Mouse (Mus musculus) v-Abl transformed pro-B cells (cell line): ENCODE measurements around the gene Lars2.
"Not testable (repeated sequence)": the region's sequence is repeated elsewhere in the genome, so short reads cannot be mapped to it uniquely, and the experiment has no call there.

Source experiments
- in situ Hi-C, 2 experiments: fragments of 400-800 bp; cut with MboI; formaldehyde crosslinking; loops; one replicate each; pipeline ENCODE4 v1.15.1; 2025; ENCODE audit not compliant: unreplicated experiment in 2 of 2

The Lars2 gene

GRCm38 (mm10) chr9:123388087-123389007 lies 21.6 kb downstream of the Lars2 start:
- in situ Hi-C loops = not testable (repeated sequence)

- in situ Hi-C loops = no loop called here
Measured at GRCm38 (mm10) chr9:123391140-123391849, 24.6 kb downstream of the Lars2 start.

- in situ Hi-C loops = no loop called here
Measured at GRCm38 (mm10) chr9:123394856-123395255, 28.1 kb downstream of the Lars2 start.

- in situ Hi-C loops = no loop called here
Measured at GRCm38 (mm10) chr9:123397701-123398100, 31.0 kb downstream of the Lars2 start.

- in situ Hi-C loops = no loop called here
Measured at GRCm38 (mm10) chr9:123402215-123402614, 35.5 kb downstream of the Lars2 start.

GRCm38 (mm10) chr9:123403031-123403430 lies 36.3 kb downstream of the Lars2 start:
- in situ Hi-C loops = no loop called here

GRCm38 (mm10) chr9:123405231-123405630 lies 38.5 kb downstream of the Lars2 start:
- in situ Hi-C loops = no loop called here

GRCm38 (mm10) chr9:123408771-123409170 lies 42.0 kb downstream of the Lars2 start:
- in situ Hi-C loops = no loop called here

GRCm38 (mm10) chr9:123429863-123430262 lies 63.1 kb downstream of the Lars2 start:
- in situ Hi-C loops = loop anchor here in 1 of 2 experiments (10.0 to 25.0 kb wide), 2 partner anchors 175 to 268 kb away; partner anchors contain the start of gene Clec3b

GRCm38 (mm10) chr9:123430973-123431372 lies 64.2 kb downstream of the Lars2 start:
- in situ Hi-C loops = loop anchor here in 1 of 2 experiments (10.0 to 25.0 kb wide), 2 partner anchors 176 to 269 kb away; partner anchors contain the start of gene Clec3b

GRCm38 (mm10) chr9:123438223-123438622 lies 71.5 kb downstream of the Lars2 start:
- in situ Hi-C loops = loop anchor here in 1 of 2 experiments (10.0 to 25.0 kb wide), 2 partner anchors 183 to 276 kb away; partner anchors contain the start of gene Clec3b

- in situ Hi-C loops = loop anchor here (5.0 to 25.0 kb wide), 3 partner anchors 278 to 703 kb away; partner anchors contain the start of gene Clec3b (in 1 of the 2)
Measured at GRCm38 (mm10) chr9:123440230-123441058, 73.7 kb downstream of the Lars2 start.

- in situ Hi-C loops = loop anchor here (10.0 to 25.0 kb wide), 2 partner anchors 285 to 322 kb away; partner anchors contain the start of gene Clec3b (in 1 of the 2)
Measured at GRCm38 (mm10) chr9:123447101-123447500, 80.4 kb downstream of the Lars2 start.

- in situ Hi-C loops = loop anchor here (10.0 to 25.0 kb wide), 2 partner anchors 286 to 324 kb away; partner anchors contain the start of gene Clec3b (in 1 of the 2)
Measured at GRCm38 (mm10) chr9:123448594-123448993, 81.9 kb downstream of the Lars2 start.

GRCm38 (mm10) chr9:123450174-123450573 lies 83.4 kb downstream of the Lars2 start:
- in situ Hi-C loops = loop anchor here (5.0 to 10.0 kb wide), 2 partner anchors 72 to 345 kb away; no protein-coding TSS in a partner anchor

- in situ Hi-C loops = loop anchor here (5.0 to 10.0 kb wide), 2 partner anchors 71 to 343 kb away; no protein-coding TSS in a partner anchor
Measured at GRCm38 (mm10) chr9:123451772-123452171, 85.0 kb downstream of the Lars2 start.

GRCm38 (mm10) chr9:123456634-123457602 lies 90.2 kb downstream of the Lars2 start:
- in situ Hi-C loops = loop anchor here (10.0 kb wide), 1 partner anchor 338 kb away; no protein-coding TSS in a partner anchor

- in situ Hi-C loops = loop anchor here (10.0 kb wide), 1 partner anchor 337 kb away; no protein-coding TSS in a partner anchor
Measured at GRCm38 (mm10) chr9:123457603-123458002, 90.9 kb downstream of the Lars2 start.
